Mouse (Mus musculus): ENCODE data around the gene Foxj3.

GRCm38 (mm10) chr4:119657011-119657410 is 120.2 kb downstream of the Foxj3 start:
- TF ChIP-seq CTCF (IDR thresholded peaks at IDR 0.05; ENCODE audit: low read depth, low read length), result no peak
- no peak for TF ChIP-seq TAL1 (conservative IDR thresholded peaks at IDR 0.05; ENCODE audit: low read depth, low read length)
- TF ChIP-seq POLR2AphosphoS5 (IDR thresholded peaks at IDR 0.05; ENCODE audit: insufficient replicate concordance, low read depth, low read length), result no peak

All from G1E (cell line).